Mouse (Mus musculus) heart, postnatal 14 days (tissue): ENCODE results near the gene Lat. TPM values are rescaled to one million over a fixed set of nuclear protein-coding genes. Genes with fewer than 3 reads are reported as not detected.

Experiments
- DNase-seq, 2 experiments: peaks; one replicate each; pipeline ENCODE4 v3.0.0; 2021 to 2022
- intact Hi-C: fragments of 180-260 bp; cut with DNase I; formaldehyde crosslinking; loops from one replicate; pipeline ENCODE4 v1.15.1; 2025
- total RNA-seq, 2 experiments: library from RNA; stranded (reverse); gene quantifications; 2 replicates each; pipeline ENCODE4 v1.2.3; 2021

The Lat gene
- total RNA-seq, 2 experiments from 2014 or later = 2.3 to 13.3 TPM

- intact Hi-C loops = no loop called here
- DNase-seq = no peak
Observed at GRCm38 (mm10) chr7:126374526-126374925, 5.2 kb upstream of the Lat start.

- intact Hi-C loops = no loop called here
- DNase-seq = no peak
Observed at GRCm38 (mm10) chr7:126373007-126373406, 3.6 kb upstream of the Lat start.

GRCm38 (mm10) chr7:126368367-126368766 lies 1.0 kb downstream of the Lat start:
- intact Hi-C loops = no loop called here
- DNase-seq = no peak

GRCm38 (mm10) chr7:126367636-126368035 lies 1.7 kb downstream of the Lat start:
- no peak for DNase-seq
- intact Hi-C loops = no loop called here

GRCm38 (mm10) chr7:126363038-126363437 lies 6.3 kb downstream of the Lat start:
- intact Hi-C loops = no loop called here
- DNase-seq = no peak

- DNase-seq = no peak
- intact Hi-C loops = no loop called here
Observed at GRCm38 (mm10) chr7:126359049-126359448, 10.3 kb downstream of the Lat start.

- intact Hi-C loops = no loop called here
- no peak for DNase-seq
Observed at GRCm38 (mm10) chr7:126358413-126358812, 11.0 kb downstream of the Lat start.

- no peak for DNase-seq
- intact Hi-C loops = no loop called here
Observed at GRCm38 (mm10) chr7:126357838-126358237, 11.5 kb downstream of the Lat start.

- no peak for DNase-seq
- intact Hi-C loops = no loop called here
Observed at GRCm38 (mm10) chr7:126356793-126357591, 12.4 kb downstream of the Lat start.

GRCm38 (mm10) chr7:126355847-126356597 lies 13.3 kb downstream of the Lat start:
- DNase-seq = no peak
- intact Hi-C loops = no loop called here

GRCm38 (mm10) chr7:126354738-126355614 lies 14.4 kb downstream of the Lat start:
- intact Hi-C loops = no loop called here
- no peak for DNase-seq

GRCm38 (mm10) chr7:126353994-126354365 lies 15.4 kb downstream of the Lat start:
- intact Hi-C loops = no loop called here
- no peak for DNase-seq

GRCm38 (mm10) chr7:126353251-126353993 lies 15.9 kb downstream of the Lat start:
- intact Hi-C loops = no loop called here
- no peak for DNase-seq

GRCm38 (mm10) chr7:126351419-126351951 lies 17.9 kb downstream of the Lat start:
- intact Hi-C loops = no loop called here

GRCm38 (mm10) chr7:126350748-126351418 lies 18.5 kb downstream of the Lat start:
- intact Hi-C loops = no loop called here

More at GRCm38 (mm10) chr7:126351419-126351951, 17.9 kb downstream of the Lat start:
- no peak for DNase-seq

GRCm38 (mm10) chr7:126348293-126348692 lies 21.1 kb downstream of the Lat start:
- intact Hi-C loops = no loop called here
- DNase-seq = no peak

More at GRCm38 (mm10) chr7:126350748-126351418, 18.5 kb downstream of the Lat start:
- DNase-seq = no peak

- intact Hi-C loops = no loop called here
- DNase-seq = no peak
Observed at GRCm38 (mm10) chr7:126347098-126347497, 22.3 kb downstream of the Lat start.

- intact Hi-C loops = no loop called here
- DNase-seq = no peak
Observed at GRCm38 (mm10) chr7:126345969-126346368, 23.4 kb downstream of the Lat start.

GRCm38 (mm10) chr7:126345557-126345956 lies 23.8 kb downstream of the Lat start:
- intact Hi-C loops = no loop called here

More at GRCm38 (mm10) chr7:126345557-126345956, 23.8 kb downstream of the Lat start:
- DNase-seq = no peak
